Mouse (Mus musculus) spleen, adult 2 months (tissue): Measurements from ENCODE around the gene Sdk1.

Experiments used
- CTCF ChIP-seq: fragments of 200-500 bp; IDR thresholded peaks from 2 replicates; pipeline ENCODE4 v1.5.1; 2011; ENCODE audit warnings: mild to moderate bottlenecking, inconsistent platforms; ENCODE audit not compliant: insufficient read depth, insufficient read length, insufficient replicate concordance; ENCODE audit errors: extremely low read depth
- POLR2A ChIP-seq: fragments of 200-500 bp; IDR thresholded peaks from 2 replicates; pipeline ENCODE4 v1.6.1; 2011; ENCODE audit warnings: low read depth, low read length, inconsistent platforms

DNA sequence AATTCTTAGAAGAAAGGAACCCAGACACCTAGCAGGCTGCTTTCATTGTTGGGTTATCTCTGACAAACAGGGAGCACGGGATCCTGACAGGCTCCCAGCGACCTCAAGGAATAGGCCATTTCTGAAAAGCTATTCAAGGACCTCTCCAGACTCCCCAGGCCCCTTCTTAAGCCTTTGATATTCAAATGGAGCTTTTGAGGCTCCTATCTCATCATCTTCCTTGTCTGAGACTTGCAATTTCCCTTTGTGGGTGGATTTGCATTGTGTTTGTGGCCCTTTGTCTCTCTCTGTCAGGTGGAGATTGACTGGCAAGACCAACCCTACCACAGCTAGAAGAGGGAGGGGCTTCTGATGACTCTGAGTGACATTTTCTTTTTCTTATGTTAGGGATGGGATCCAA is 888.7 kb downstream of the Sdk1 start:
- TF ChIP-seq CTCF, result no peak
- no peak for TF ChIP-seq POLR2A
